Mouse (Mus musculus): ENCODE data around the gene Fam49a.

The Fam49a gene

GRCm38 (mm10) chr12:12314326-12314725 is 52.4 kb downstream of the Fam49a start:
- DNase-seq (ENCODE audit: low spot score): no peak

- no peak for DNase-seq (ENCODE audit: low spot score)
Observed at GRCm38 (mm10) chr12:12315011-12315410, 53.1 kb downstream of the Fam49a start.

GRCm38 (mm10) chr12:12316956-12317355 is 55.0 kb downstream of the Fam49a start:
- peak; percentile 21 for DNase-seq (ENCODE audit: low spot score)

GRCm38 (mm10) chr12:12317606-12318005 is 55.7 kb downstream of the Fam49a start:
- DNase-seq (ENCODE audit: low spot score): no peak

- DNase-seq (ENCODE audit: low spot score): no peak
Observed at GRCm38 (mm10) chr12:12318140-12318734, 56.3 kb downstream of the Fam49a start.

GRCm38 (mm10) chr12:12320693-12321092 is 58.8 kb downstream of the Fam49a start:
- no peak for DNase-seq (ENCODE audit: low spot score)

- no peak for DNase-seq (ENCODE audit: low spot score)
Observed at GRCm38 (mm10) chr12:12321111-12321510, 59.2 kb downstream of the Fam49a start.

GRCm38 (mm10) chr12:12323084-12323483 is 61.1 kb downstream of the Fam49a start:
- DNase-seq (ENCODE audit: low spot score): no peak

GRCm38 (mm10) chr12:12323616-12324223 is 61.8 kb downstream of the Fam49a start:
- DNase-seq (ENCODE audit: low spot score): peak; percentile 82

- DNase-seq (ENCODE audit: low spot score): peak; percentile 22
Observed at GRCm38 (mm10) chr12:12324266-12324665, 62.3 kb downstream of the Fam49a start.

GRCm38 (mm10) chr12:12333526-12334310 is 71.8 kb downstream of the Fam49a start:
- no peak for DNase-seq (ENCODE audit: low spot score)

- DNase-seq (ENCODE audit: low spot score): no peak
Observed at GRCm38 (mm10) chr12:12334486-12334885, 72.5 kb downstream of the Fam49a start.

- no peak for DNase-seq (ENCODE audit: low spot score)
Observed at GRCm38 (mm10) chr12:12335566-12335965, 73.6 kb downstream of the Fam49a start.

- DNase-seq (ENCODE audit: low spot score): no peak
Observed at GRCm38 (mm10) chr12:12337378-12337777, 75.4 kb downstream of the Fam49a start.

GRCm38 (mm10) chr12:12343320-12343719 is 81.4 kb downstream of the Fam49a start:
- no peak for DNase-seq (ENCODE audit: low spot score)

- no peak for DNase-seq (ENCODE audit: low spot score)
Observed at GRCm38 (mm10) chr12:12348625-12349024, 86.7 kb downstream of the Fam49a start.

- DNase-seq (ENCODE audit: low spot score): no peak
Observed at GRCm38 (mm10) chr12:12349645-12350288, 87.8 kb downstream of the Fam49a start.

GRCm38 (mm10) chr12:12351816-12352552 is 90.0 kb downstream of the Fam49a start:
- DNase-seq (ENCODE audit: low spot score): no peak

GRCm38 (mm10) chr12:12354115-12354653 is 92.2 kb downstream of the Fam49a start:
- no peak for DNase-seq (ENCODE audit: low spot score)

- no peak for DNase-seq (ENCODE audit: low spot score)
Observed at GRCm38 (mm10) chr12:12356048-12356447, 94.1 kb downstream of the Fam49a start.

GRCm38 (mm10) chr12:12356463-12356862 is 94.5 kb downstream of the Fam49a start:
- no peak for DNase-seq (ENCODE audit: low spot score)

GRCm38 (mm10) chr12:12356946-12357345 is 95.0 kb downstream of the Fam49a start:
- no peak for DNase-seq (ENCODE audit: low spot score)
